Mouse (Mus musculus): Measurements from ENCODE around the gene Tulp4. TPM values are rescaled to one million over a fixed set of nuclear protein-coding genes. Genes with fewer than 3 reads are reported as not detected.

The Tulp4 gene
- polyA plus RNA-seq, 1 experiment, result 82.0 TPM

- no peak overlapping the region for H3K27ac ChIP-seq (ENCODE audit: insufficient read depth, low read length)
- peaks cover 2% of the 10 kb centered on the region; the same call in 1 of the 2 replicates for H3K4me1 ChIP-seq (ENCODE audit: control insufficient read depth, insufficient read depth, low read length)
- TF ChIP-seq CTCF (IDR thresholded peaks at IDR 0.05; ENCODE audit: extremely low read depth, insufficient read depth, low read length), result no peak
- TF ChIP-seq POLR2A (IDR thresholded peaks at IDR 0.05; ENCODE audit: extremely low read depth, insufficient read depth, low read length), result no peak
- no peak overlapping the region for H3K4me3 ChIP-seq (ENCODE audit: insufficient read depth, low read length)
These were observed 11.0 kb downstream of the Tulp4 start for GRCm38 (mm10) chr17:6117148-6117725.

GRCm38 (mm10) chr17:6117917-6118316 lies 11.7 kb downstream of the Tulp4 start:
- Histone ChIP-seq H3K4me3 (ENCODE audit: insufficient read depth, low read length) (no peak overlapping the region), H3K4me1 (ENCODE audit: control insufficient read depth, insufficient read depth, low read length) (peaks cover 2% of the 10 kb centered on the region; the same call in 1 of the 2 replicates), H3K27ac (ENCODE audit: insufficient read depth, low read length) (no peak overlapping the region)
- TF ChIP-seq POLR2A (IDR thresholded peaks at IDR 0.05; ENCODE audit: extremely low read depth, insufficient read depth, low read length), result no peak
- TF ChIP-seq CTCF (IDR thresholded peaks at IDR 0.05; ENCODE audit: extremely low read depth, insufficient read depth, low read length), result no peak

- Histone ChIP-seq H3K27ac (ENCODE audit: insufficient read depth, low read length) (no peak overlapping the region), H3K4me1 (ENCODE audit: control insufficient read depth, insufficient read depth, low read length) (peaks cover 3% of the 10 kb centered on the region; the same call in 1 of the 2 replicates), H3K4me3 (ENCODE audit: insufficient read depth, low read length) (no peak overlapping the region)
- no peak for TF ChIP-seq POLR2A (IDR thresholded peaks at IDR 0.05; ENCODE audit: extremely low read depth, insufficient read depth, low read length)
- no peak for TF ChIP-seq CTCF (IDR thresholded peaks at IDR 0.05; ENCODE audit: extremely low read depth, insufficient read depth, low read length)
These were observed 12.6 kb downstream of the Tulp4 start for GRCm38 (mm10) chr17:6118861-6119260.

- Histone ChIP-seq H3K4me3 (ENCODE audit: insufficient read depth, low read length) (no peak overlapping the region), H3K4me1 (ENCODE audit: control insufficient read depth, insufficient read depth, low read length) (peaks cover 3% of the 10 kb centered on the region; the same call in 1 of the 2 replicates), H3K27ac (ENCODE audit: insufficient read depth, low read length) (no peak overlapping the region)
- TF ChIP-seq CTCF (IDR thresholded peaks at IDR 0.05; ENCODE audit: extremely low read depth, insufficient read depth, low read length), result no peak
- no peak for TF ChIP-seq POLR2A (IDR thresholded peaks at IDR 0.05; ENCODE audit: extremely low read depth, insufficient read depth, low read length)
These were observed 17.5 kb downstream of the Tulp4 start for GRCm38 (mm10) chr17:6123776-6124175.

GRCm38 (mm10) chr17:6125441-6125840 lies 19.2 kb downstream of the Tulp4 start:
- peaks cover 4% of the 10 kb centered on the region for H3K4me1 ChIP-seq (ENCODE audit: control insufficient read depth, insufficient read depth, low read length)
- no peak overlapping the region for H3K4me3 ChIP-seq (ENCODE audit: insufficient read depth, low read length)
- no peak for TF ChIP-seq POLR2A (IDR thresholded peaks at IDR 0.05; ENCODE audit: extremely low read depth, insufficient read depth, low read length)
- TF ChIP-seq CTCF (IDR thresholded peaks at IDR 0.05; ENCODE audit: extremely low read depth, insufficient read depth, low read length), result no peak
- H3K27ac ChIP-seq (ENCODE audit: insufficient read depth, low read length), result no peak overlapping the region

- no peak for TF ChIP-seq POLR2A (IDR thresholded peaks at IDR 0.05; ENCODE audit: extremely low read depth, insufficient read depth, low read length)
- TF ChIP-seq CTCF (IDR thresholded peaks at IDR 0.05; ENCODE audit: extremely low read depth, insufficient read depth, low read length), result no peak
- Histone ChIP-seq H3K27ac (ENCODE audit: insufficient read depth, low read length) (no peak overlapping the region), H3K4me1 (ENCODE audit: control insufficient read depth, insufficient read depth, low read length) (peaks cover 4% of the 10 kb centered on the region), H3K4me3 (ENCODE audit: insufficient read depth, low read length) (no peak overlapping the region)
These were observed 21.8 kb downstream of the Tulp4 start for GRCm38 (mm10) chr17:6128039-6128438.

GRCm38 (mm10) chr17:6129361-6129760 lies 23.1 kb downstream of the Tulp4 start:
- TF ChIP-seq POLR2A (IDR thresholded peaks at IDR 0.05; ENCODE audit: extremely low read depth, insufficient read depth, low read length) (no peak), CTCF (IDR thresholded peaks at IDR 0.05; ENCODE audit: extremely low read depth, insufficient read depth, low read length) (no peak)
- no peak overlapping the region for H3K27ac ChIP-seq (ENCODE audit: insufficient read depth, low read length)

GRCm38 (mm10) chr17:6131083-6131482 lies 24.8 kb downstream of the Tulp4 start:
- H3K4me1 ChIP-seq (ENCODE audit: control insufficient read depth, insufficient read depth, low read length), result peaks cover 2% of the 10 kb centered on the region; the same call in 1 of the 2 replicates
- TF ChIP-seq CTCF (IDR thresholded peaks at IDR 0.05; ENCODE audit: extremely low read depth, insufficient read depth, low read length) (no peak), POLR2A (IDR thresholded peaks at IDR 0.05; ENCODE audit: extremely low read depth, insufficient read depth, low read length) (no peak)

More at GRCm38 (mm10) chr17:6129361-6129760, 23.1 kb downstream of the Tulp4 start:
- peaks cover 2% of the 10 kb centered on the region; the same call in 1 of the 2 replicates for H3K4me1 ChIP-seq (ENCODE audit: control insufficient read depth, insufficient read depth, low read length)
- H3K4me3 ChIP-seq (ENCODE audit: insufficient read depth, low read length), result no peak overlapping the region

GRCm38 (mm10) chr17:6140875-6141274 lies 34.6 kb downstream of the Tulp4 start:
- Histone ChIP-seq H3K4me3 (ENCODE audit: insufficient read depth, low read length) (no peak overlapping the region), H3K27ac (ENCODE audit: insufficient read depth, low read length) (no peak overlapping the region), H3K4me1 (ENCODE audit: control insufficient read depth, insufficient read depth, low read length) (no peaks in the 10 kb centered on the region; the same call in 1 of the 2 replicates)
- TF ChIP-seq CTCF (IDR thresholded peaks at IDR 0.05; ENCODE audit: extremely low read depth, insufficient read depth, low read length) (no peak), POLR2A (IDR thresholded peaks at IDR 0.05; ENCODE audit: extremely low read depth, insufficient read depth, low read length) (no peak)

More at GRCm38 (mm10) chr17:6131083-6131482, 24.8 kb downstream of the Tulp4 start:
- no peak overlapping the region for H3K4me3 ChIP-seq (ENCODE audit: insufficient read depth, low read length)
- no peak overlapping the region for H3K27ac ChIP-seq (ENCODE audit: insufficient read depth, low read length)

GRCm38 (mm10) chr17:6141344-6141743 lies 35.1 kb downstream of the Tulp4 start:
- H3K4me3 ChIP-seq (ENCODE audit: insufficient read depth, low read length), result no peak overlapping the region
- TF ChIP-seq POLR2A (IDR thresholded peaks at IDR 0.05; ENCODE audit: extremely low read depth, insufficient read depth, low read length) (no peak), CTCF (IDR thresholded peaks at IDR 0.05; ENCODE audit: extremely low read depth, insufficient read depth, low read length) (no peak)
- no peak overlapping the region for H3K27ac ChIP-seq (ENCODE audit: insufficient read depth, low read length)
- no peaks in the 10 kb centered on the region; the same call in 1 of the 2 replicates for H3K4me1 ChIP-seq (ENCODE audit: control insufficient read depth, insufficient read depth, low read length)
